Mouse (Mus musculus) heart, embryonic 12.5 days (tissue): ENCODE data around the gene Tmem217. TPM values are rescaled to one million over a fixed set of nuclear protein-coding genes. Genes with fewer than 3 reads are reported as not detected.
A peak's percentile ranks its signal among the peaks of the same experiment; 100 is the strongest.

Source experiments
- ATAC-seq: fragments of 200-750 bp; cut with Nextera tagmentation; 2 replicates; pipeline ENCODE4 v1.8.0; 2017; ENCODE audit warnings: moderate TSS enrichment, moderate library complexity; ENCODE audit not compliant: insufficient number of reproducible peaks, low FRiP score
- H3K27ac ChIP-seq: fragments of 300-500 bp; sonication (generic); 2 replicates; pipeline ENCODE4 v1.5.1; 2016; ENCODE audit warnings: mild to moderate bottlenecking, moderate library complexity; ENCODE audit not compliant: poor library complexity, severe bottlenecking
- H3K27me3 ChIP-seq: fragments of 300-500 bp; sonication (generic); replicated peaks from 2 replicates; pipeline ENCODE4 v1.6.1; 2016; ENCODE audit warnings: mild to moderate bottlenecking, moderate library complexity
- H3K36me3 ChIP-seq: fragments of 300-500 bp; sonication (generic); 2 replicates; pipeline ENCODE4 v1.6.1; 2016; ENCODE audit warnings: mild to moderate bottlenecking, moderate library complexity
- H3K4me1 ChIP-seq: fragments of 300-500 bp; sonication (generic); replicated peaks from 2 replicates; pipeline ENCODE4 v1.6.1; 2016; ENCODE audit warnings: mild to moderate bottlenecking
- H3K4me2 ChIP-seq: fragments of 300-500 bp; sonication (generic); 2 replicates; pipeline ENCODE4 v1.6.1; 2016; ENCODE audit warnings: mild to moderate bottlenecking, moderate library complexity
- H3K4me3 ChIP-seq: fragments of 300-500 bp; sonication (generic); 2 replicates; pipeline ENCODE4 v1.5.1; 2016; ENCODE audit warnings: mild to moderate bottlenecking
- H3K9ac ChIP-seq: fragments of 300-500 bp; sonication (generic); 2 replicates; pipeline ENCODE4 v1.6.1; 2016; ENCODE audit warnings: mild to moderate bottlenecking, moderate library complexity
- H3K9me3 ChIP-seq: fragments of 300-500 bp; sonication (generic); replicated peaks from 2 replicates; pipeline ENCODE4 v1.6.1; 2016; ENCODE audit warnings: mild to moderate bottlenecking, moderate library complexity
- WGBS: fragments of 180-500 bp; shearing (Covaris S2); methylation state at CpG from one replicate; pipeline ENCODE4 v1.1.7; 2016; 5-methylcytosine and 5-hydroxymethylcytosine counted together
- polyA plus RNA-seq: library from polyadenylated mRNA; unstranded; fragments of >200 nt; fragmentation: Nextera tagmentation; extraction: Ambion mirVana; gene quantifications from 2 replicates; pipeline ENCODE4 v1.2.1, GENCODE M21; 2016

Tmem217 gene
- 0.80 and 1.0 TPM in 2 replicates for polyA plus RNA-seq

DNA sequence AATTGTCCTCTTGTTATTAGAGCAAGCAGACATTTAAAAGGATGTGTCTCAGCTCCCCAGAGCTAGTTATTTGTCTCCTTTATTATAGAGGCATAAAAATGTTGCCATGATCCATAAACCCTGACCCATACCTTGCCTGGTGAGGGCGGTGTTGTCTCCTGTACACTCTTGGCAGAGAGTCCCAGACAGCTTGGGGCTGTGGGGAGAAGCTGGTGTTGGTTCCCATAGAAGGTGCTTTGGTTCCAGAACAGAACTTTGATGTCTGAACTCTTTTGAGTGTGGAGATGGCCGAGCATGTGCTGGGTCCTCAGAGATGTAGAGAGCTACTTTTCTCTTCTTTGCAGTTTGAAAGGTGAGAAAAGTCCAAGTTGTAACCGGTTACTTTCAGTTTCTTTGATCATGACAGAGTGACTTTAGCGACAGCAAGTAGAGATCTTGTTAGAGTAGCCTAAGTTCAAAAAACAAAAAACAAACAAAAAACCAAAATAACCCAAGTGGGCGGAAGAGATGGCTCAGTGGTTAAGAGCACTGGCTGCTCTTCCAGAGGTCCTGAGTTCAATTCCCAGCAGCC, at the start of gene Tmem217:
Gene Tmem217 (minus strand): TSS at position 224 of the 571 bp plus-strand sequence.
- Histone ChIP-seq H3K4me3 (peak within 1 kb of the TSS; percentile 94; the same call in 1 of the 2 replicates), H3K9ac (no peak within 1 kb of the TSS)
- 88% methylated on average over 5 of the region's 5 CpGs for WGBS

DNA sequence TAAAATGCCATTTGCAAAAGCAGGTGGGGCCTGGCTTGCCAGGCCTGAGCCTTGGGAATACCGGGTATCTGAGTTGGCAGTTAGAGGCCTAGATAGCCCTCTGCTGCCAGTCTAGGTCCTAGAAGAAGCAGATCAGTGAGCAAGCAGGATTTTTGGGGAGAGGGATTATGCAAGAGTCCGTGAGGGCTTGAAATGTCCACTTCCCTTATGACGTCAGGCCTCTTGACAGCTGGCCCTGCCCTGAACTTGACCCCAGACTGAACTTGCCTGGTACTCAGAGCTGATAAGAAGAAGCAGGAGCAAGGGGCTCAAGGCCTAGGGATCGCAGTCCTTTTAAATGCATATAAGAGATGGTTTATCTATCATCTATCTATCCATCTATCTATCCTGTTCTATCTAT, 49.2 kb upstream of the Tmem217 start:
- peak overlapping the region; percentile 24; the same call in 1 of the 2 replicates for H3K9ac ChIP-seq
- no peak for ATAC-seq
- H3K27ac ChIP-seq = no peak overlapping the region
- WGBS = 36% methylated on average over 4 of the region's 4 CpGs
- no peaks in the 10 kb centered on the region for H3K27me3 ChIP-seq
- H3K4me2 ChIP-seq = no peak overlapping the region
- peaks cover 74% of the 10 kb centered on the region for H3K36me3 ChIP-seq
- H3K4me3 ChIP-seq = no peak overlapping the region
- 0 out of 2 replicates have a peak, but pooled peaks cover 3% of the 10 kb centered on the region for H3K9me3 ChIP-seq
- peaks cover 28% of the 10 kb centered on the region for H3K4me1 ChIP-seq

More for the DNA sequence above, at the start of gene Tmem217:
- ATAC-seq = no peak
- no peaks in the 10 kb centered on the region for H3K27me3 ChIP-seq
- peaks cover 45% of the 10 kb centered on the region for H3K4me1 ChIP-seq
- H3K36me3 ChIP-seq = no peaks in the 10 kb centered on the region
- peak within 1 kb of the TSS; percentile 98 for H3K4me2 ChIP-seq
- peak within 1 kb of the TSS; percentile 49 for H3K27ac ChIP-seq
- H3K9me3 ChIP-seq = no peaks in the 10 kb centered on the region

DNA sequence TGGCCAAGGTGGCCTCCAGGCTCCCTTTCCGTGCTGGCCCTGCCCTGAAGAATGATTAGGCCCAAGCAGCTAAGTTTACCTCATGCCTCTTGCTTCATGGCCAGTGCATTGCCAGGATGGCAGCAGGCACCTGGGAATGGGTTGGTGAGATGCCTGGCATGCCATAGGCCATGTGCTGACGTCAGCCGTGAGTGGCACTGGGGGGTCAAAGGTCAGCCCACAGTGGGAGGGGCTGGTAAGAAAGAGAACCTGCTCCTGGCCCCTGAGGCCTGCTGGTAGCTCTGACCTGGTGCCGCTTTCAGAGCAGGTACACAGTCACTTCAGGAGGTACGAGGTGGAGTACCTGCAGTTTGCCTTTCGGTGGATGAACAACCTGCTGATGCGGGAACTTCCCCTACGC, 47.4 kb upstream of the Tmem217 start:
- ATAC-seq = no peak
- peaks cover 31% of the 10 kb centered on the region for H3K4me1 ChIP-seq

DNA sequence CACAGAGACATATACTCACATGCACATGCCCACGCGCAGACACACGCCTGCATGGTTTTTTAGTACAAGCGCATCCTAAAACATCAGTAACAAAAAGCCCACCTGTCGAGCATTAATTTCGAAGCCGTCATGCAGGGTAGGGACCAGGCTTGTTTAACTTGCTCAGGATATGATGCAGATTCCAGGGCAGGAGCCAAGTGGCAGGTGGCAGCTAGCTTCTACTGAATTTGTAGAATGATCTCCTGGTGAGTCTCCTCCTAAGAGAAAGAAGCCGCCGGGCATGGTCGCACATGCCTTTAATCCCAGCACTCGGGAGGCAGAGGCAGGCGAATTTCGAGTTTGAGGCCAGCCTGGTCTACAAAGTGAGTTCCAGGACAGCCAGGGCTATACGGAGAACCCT, 46.9 kb upstream of the Tmem217 start:
- H3K4me2 ChIP-seq = no peak overlapping the region
- WGBS = 89% methylated on average over 14 of the region's 14 CpGs
- peaks cover 77% of the 10 kb centered on the region for H3K36me3 ChIP-seq
- H3K27me3 ChIP-seq = no peaks in the 10 kb centered on the region
- H3K9me3 ChIP-seq = 0 out of 2 replicates have a peak, but pooled peaks cover 3% of the 10 kb centered on the region
- H3K4me1 ChIP-seq = peaks cover 31% of the 10 kb centered on the region
- no peak overlapping the region for H3K4me3 ChIP-seq
- H3K9ac ChIP-seq = no peak overlapping the region
- no peak overlapping the region for H3K27ac ChIP-seq
- no peak for ATAC-seq

More for the DNA sequence above, 47.4 kb upstream of the Tmem217 start:
- H3K4me2 ChIP-seq = no peak overlapping the region
- H3K27ac ChIP-seq = no peak overlapping the region
- H3K27me3 ChIP-seq = no peaks in the 10 kb centered on the region
- 88% methylated on average over 8 of the region's 8 CpGs for WGBS
- no peak overlapping the region for H3K9ac ChIP-seq
- H3K4me3 ChIP-seq = no peak overlapping the region
- H3K36me3 ChIP-seq = peaks cover 75% of the 10 kb centered on the region
- H3K9me3 ChIP-seq = 0 out of 2 replicates have a peak, but pooled peaks cover 3% of the 10 kb centered on the region

DNA sequence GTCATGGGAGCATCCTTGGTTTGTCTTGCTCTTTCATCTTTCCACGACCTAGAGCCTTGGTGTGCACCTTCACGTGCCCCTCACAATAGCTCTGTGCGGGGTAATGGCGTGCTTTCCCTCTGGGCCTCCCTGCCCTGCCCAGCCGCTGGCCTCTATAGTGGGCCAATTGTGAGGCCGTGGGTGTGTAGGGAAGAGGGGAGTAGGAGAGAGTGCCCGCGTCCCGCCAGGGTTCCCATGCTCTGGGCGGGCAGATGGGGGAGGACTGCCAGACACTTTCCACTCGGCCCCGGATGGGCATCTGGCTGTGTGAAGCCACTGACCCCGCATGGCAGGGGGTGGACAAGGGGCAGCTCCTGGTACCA, 44.6 kb upstream of the Tmem217 start:
- no peak overlapping the region for H3K4me2 ChIP-seq
- H3K9me3 ChIP-seq = no peaks in the 10 kb centered on the region
- no peak overlapping the region for H3K4me3 ChIP-seq
- no peaks in the 10 kb centered on the region for H3K27me3 ChIP-seq
- WGBS = 89% methylated on average over 13 of the region's 13 CpGs
- H3K4me1 ChIP-seq = peaks cover 35% of the 10 kb centered on the region
- no peak overlapping the region for H3K9ac ChIP-seq
- no peak overlapping the region for H3K27ac ChIP-seq
- H3K36me3 ChIP-seq = peaks cover 70% of the 10 kb centered on the region
- no peak for ATAC-seq

DNA sequence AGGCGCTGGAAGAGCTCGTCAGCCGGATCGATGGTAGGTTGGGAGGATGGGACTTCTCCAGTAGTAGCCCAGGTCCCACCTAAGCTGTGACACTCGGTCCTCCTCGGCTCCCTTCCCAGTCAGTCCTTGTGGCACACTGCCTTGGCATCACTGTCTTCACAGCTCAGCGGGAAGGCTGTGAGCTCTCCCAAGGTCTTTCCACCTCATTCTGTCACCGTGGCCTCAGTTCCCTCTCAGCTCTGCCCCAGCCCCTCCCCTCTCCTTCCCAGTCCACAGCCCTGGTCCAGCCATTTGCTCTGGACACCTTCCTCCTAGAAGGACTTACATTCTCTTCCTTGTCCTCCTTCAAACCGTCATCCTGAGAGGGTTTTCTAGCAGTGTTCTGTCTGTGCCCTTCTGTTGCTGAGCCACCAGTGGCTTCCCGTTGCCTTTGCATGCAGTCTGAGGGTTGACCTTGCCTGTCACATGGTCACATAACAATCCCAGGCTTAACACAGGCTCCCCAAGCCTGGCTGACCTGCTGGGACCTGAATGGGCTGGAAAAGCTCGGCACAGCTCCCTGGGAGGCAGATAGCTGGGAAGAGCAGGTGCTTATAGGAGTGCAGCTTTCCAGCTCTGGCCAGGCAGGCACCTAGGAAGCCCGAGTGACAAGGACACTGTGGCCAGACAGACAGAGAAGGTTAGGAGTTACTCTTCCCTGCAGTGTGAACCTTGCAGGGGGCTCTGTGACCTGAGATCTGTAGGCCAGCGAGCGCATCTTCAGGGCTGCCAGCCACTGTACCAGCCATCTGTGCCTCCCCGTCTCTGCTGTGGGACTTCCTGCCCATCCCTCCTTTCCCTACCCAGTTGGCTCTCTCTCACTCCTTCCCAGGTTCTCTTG, 43.9 kb upstream of the Tmem217 start:
- H3K4me1 ChIP-seq = peaks cover 29% of the 10 kb centered on the region
- H3K27me3 ChIP-seq = no peaks in the 10 kb centered on the region
- H3K36me3 ChIP-seq = peaks cover 68% of the 10 kb centered on the region
- 75% methylated on average over 15 of the region's 15 CpGs for WGBS
- ATAC-seq = no peak
- H3K4me3 ChIP-seq = no peak overlapping the region
- H3K9me3 ChIP-seq = no peaks in the 10 kb centered on the region
- no peak overlapping the region for H3K4me2 ChIP-seq
- 0 out of 2 replicates have a peak overlapping the region, but pooled peaks have one; percentile 1 for H3K9ac ChIP-seq
- no peak overlapping the region for H3K27ac ChIP-seq

DNA sequence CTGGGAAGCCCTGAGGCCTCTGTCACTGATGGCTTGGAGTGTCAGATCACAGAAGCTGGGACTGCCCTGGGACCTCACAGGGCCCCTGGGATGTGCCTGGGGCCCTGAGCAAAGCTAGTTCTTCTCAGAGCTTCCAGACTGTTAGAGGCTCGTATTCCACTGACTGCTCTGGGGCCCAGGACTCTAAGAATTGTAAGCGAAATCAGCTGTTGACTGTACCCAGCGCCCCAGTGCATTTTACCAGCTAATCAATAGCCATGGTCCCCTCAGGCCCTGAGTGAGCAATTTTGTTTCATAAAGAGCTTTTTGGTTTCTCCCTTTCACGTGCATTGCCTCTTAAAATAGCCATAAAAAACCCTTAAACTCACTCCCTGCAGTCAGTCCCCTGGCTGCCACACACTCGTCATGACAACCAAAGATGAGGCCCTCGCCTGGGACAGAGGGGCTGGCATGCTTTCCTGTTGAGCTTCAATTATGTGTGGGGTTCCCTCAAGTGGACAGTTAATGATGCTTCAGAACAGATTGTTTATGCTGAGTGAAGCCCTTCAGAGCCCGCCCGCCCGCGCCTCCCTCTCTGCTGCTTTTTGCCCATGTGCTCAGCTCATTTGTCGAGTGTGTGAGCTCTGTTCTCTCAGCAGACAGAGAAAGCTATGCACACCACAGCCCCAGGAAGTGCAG, 37.2 kb upstream of the Tmem217 start:
- H3K4me1 ChIP-seq = peaks cover 26% of the 10 kb centered on the region
- no peak overlapping the region for H3K4me3 ChIP-seq
- WGBS = 61% methylated on average over 11 of the region's 11 CpGs
- H3K27me3 ChIP-seq = no peaks in the 10 kb centered on the region
- no peak overlapping the region for H3K9ac ChIP-seq
- H3K36me3 ChIP-seq = peaks cover 28% of the 10 kb centered on the region
- H3K4me2 ChIP-seq = no peak overlapping the region
- H3K27ac ChIP-seq = peak overlapping the region; percentile 34; the same call in 1 of the 2 replicates
- 0 out of 2 replicates have a peak, but pooled peaks have one; percentile 42 for ATAC-seq
- no peaks in the 10 kb centered on the region for H3K9me3 ChIP-seq

DNA sequence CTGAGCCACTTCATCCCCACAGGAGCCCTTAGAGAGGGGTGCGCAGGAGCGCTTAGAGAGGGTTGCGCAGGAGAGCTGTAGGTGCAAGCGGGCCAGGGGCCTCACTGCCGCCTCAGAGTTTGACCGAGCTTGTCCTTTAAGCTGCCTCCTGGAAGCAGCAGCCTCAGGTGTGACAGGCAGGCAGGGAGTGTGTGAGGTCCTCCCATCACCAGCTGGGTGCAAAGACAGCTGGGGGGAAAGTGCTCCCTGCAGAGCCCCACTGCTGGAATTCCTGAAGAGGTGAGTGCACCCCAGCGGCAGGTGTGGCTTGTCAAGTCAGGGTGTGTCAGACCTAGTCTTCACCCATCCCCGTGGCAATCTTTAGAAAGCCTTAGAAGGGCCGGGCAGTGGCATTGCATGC, 34.7 kb upstream of the Tmem217 start:
- no peaks in the 10 kb centered on the region for H3K9me3 ChIP-seq
- H3K9ac ChIP-seq = no peak overlapping the region
- H3K27ac ChIP-seq = no peak overlapping the region
- ATAC-seq = no peak
- H3K4me3 ChIP-seq = no peak overlapping the region
- H3K36me3 ChIP-seq = peaks cover 39% of the 10 kb centered on the region
- peaks cover 22% of the 10 kb centered on the region for H3K4me1 ChIP-seq
- 83% methylated on average over 9 of the region's 9 CpGs for WGBS
- H3K27me3 ChIP-seq = no peaks in the 10 kb centered on the region
- no peak overlapping the region for H3K4me2 ChIP-seq

DNA sequence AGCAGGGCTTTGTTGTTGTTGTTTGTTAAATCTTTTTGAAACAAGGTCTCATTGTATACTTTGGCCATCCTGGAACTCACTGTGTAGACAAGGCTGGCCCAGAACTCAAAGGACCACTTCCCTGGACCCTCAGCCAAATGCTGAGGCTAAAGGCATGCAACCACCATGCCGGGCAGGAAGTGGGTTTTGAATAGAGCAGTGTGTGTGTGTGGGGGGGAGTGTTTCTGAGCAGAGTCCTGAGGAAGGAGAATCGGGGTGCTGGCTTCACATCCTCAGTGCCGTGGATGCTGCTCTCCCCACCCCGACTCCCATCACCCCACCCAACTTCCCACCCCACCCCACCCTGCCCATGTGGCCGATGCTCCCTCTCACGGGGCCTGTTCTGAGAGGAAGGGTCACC, 33.3 kb upstream of the Tmem217 start:
- ATAC-seq = no peak
- no peak overlapping the region for H3K9ac ChIP-seq
- H3K4me1 ChIP-seq = peaks cover 19% of the 10 kb centered on the region
- no peaks in the 10 kb centered on the region for H3K9me3 ChIP-seq
- H3K4me2 ChIP-seq = no peak overlapping the region
- 87% methylated on average over 6 of the region's 6 CpGs for WGBS
- no peaks in the 10 kb centered on the region for H3K27me3 ChIP-seq
- peaks cover 52% of the 10 kb centered on the region for H3K36me3 ChIP-seq
- H3K27ac ChIP-seq = no peak overlapping the region
- no peak overlapping the region for H3K4me3 ChIP-seq

DNA sequence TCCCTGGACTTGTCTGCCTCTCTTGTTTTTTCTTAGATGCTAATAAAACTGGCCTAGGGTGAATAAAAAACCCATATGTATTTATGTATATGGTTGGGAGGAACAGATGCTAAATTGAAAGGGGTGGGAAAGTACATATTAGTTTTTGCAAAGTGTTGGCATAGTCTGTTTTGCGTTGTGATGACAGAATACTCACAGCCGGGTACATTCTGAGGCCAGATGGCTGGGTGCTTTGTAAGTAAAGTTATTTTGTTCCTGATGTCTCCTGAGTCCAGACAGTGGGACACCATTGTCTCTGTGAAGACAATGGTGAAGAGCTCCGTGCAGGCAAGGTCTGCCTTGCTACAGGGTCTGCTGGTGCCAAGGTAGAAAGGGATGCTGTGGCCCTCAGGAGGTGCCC, 32.6 kb upstream of the Tmem217 start:
- 89% methylated on average over 3 of the region's 3 CpGs for WGBS
- H3K36me3 ChIP-seq = peaks cover 58% of the 10 kb centered on the region
- no peak overlapping the region for H3K27ac ChIP-seq
- ATAC-seq = no peak
- no peaks in the 10 kb centered on the region for H3K27me3 ChIP-seq
- no peaks in the 10 kb centered on the region for H3K9me3 ChIP-seq
- peaks cover 16% of the 10 kb centered on the region for H3K4me1 ChIP-seq
- no peak overlapping the region for H3K9ac ChIP-seq
- no peak overlapping the region for H3K4me2 ChIP-seq
- no peak overlapping the region for H3K4me3 ChIP-seq

DNA sequence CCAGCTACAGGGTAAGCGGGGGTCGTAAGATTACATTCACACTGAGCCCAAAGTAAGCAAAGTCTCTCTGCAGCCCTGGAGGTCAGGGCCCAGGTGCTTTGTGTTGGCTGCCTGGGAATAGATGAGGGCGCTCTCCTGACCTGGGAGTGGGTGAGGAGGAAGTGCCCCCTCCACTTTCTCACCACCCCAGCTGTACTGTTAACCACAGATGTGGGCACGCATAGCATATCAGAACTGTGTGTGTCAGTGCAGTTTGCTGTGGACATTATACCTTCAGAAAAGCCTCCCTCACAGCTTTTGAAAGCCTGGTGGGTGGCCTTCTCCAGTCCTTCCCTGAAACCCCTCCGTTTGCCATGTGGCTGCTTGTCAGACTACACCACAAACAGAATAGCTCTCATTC, 32.1 kb upstream of the Tmem217 start:
- 81% methylated on average over 5 of the region's 5 CpGs for WGBS
- Histone ChIP-seq H3K36me3 (peaks cover 62% of the 10 kb centered on the region), H3K27ac (no peak overlapping the region), H3K27me3 (no peaks in the 10 kb centered on the region), H3K4me1 (peaks cover 12% of the 10 kb centered on the region), H3K4me3 (no peak overlapping the region), H3K9me3 (no peaks in the 10 kb centered on the region), H3K4me2 (no peak overlapping the region), H3K9ac (no peak overlapping the region)
- no peak for ATAC-seq
